ENCODE assay signal across 9 mouse cellular contexts in the genomic region with DNA sequence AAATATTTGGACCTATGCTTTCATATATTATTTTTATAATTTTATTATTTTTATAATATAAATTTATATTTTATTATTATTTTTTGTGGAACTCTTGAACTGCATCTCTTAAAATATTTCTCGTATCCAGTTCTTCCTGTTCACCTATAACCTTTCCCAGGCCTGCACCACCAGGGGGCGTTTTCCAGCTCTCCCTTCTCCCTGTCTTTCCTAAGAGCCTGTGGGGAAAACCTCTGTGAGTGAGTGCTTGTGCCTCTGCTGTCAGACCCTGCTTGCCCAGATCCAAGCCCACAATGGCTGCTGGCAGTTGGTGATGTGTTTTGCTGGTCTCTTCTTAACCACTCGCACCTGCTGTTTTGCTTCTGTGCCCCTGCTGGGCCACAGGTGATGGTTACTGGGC. TPM values are rescaled to one million over a fixed set of nuclear protein-coding genes. Genes with fewer than 3 reads are reported as not detected.
DNase-seq lines count a peak whose midpoint lies in the region; ATAC-seq and TF ChIP-seq lines count a peak whose summit lies in the region.
"Had no signal": no experiment of that assay in that cellular context is flagged by ENCODE, and none has a peak within 500 bp of the region (broad histone marks: within the 10 kb centered on the region; RNA-seq: fewer than 3 reads in every experiment).

No protein-coding gene starts in this region.

- WGBS in limb, embryonic 14.5 days, result 16% methylated on average over 3 of the region's 3 CpGs
- 17% methylated on average over 3 of the region's 3 CpGs for WGBS in neural tube, embryonic 13.5 days

- no peak overlapping the region for H3K4me2 ChIP-seq in limb, embryonic 14.5 days (replicated peaks; ENCODE audit: low read depth, low read length, severe bottlenecking)
- H3K4me2 ChIP-seq in neural tube, embryonic 13.5 days, result no peak overlapping the region
- H3K4me2 ChIP-seq: limb, embryonic 12.5 days had no signal

- peak; percentile 62 to 82 for DNase-seq in heart, postnatal 10 days
- no peak for DNase-seq in heart, postnatal 25 days (ENCODE audit: low spot score)
- DNase-seq in adipocyte (ENCODE audit: low spot score), result peak; percentile 76
- DNase-seq in heart, postnatal 4 days, result peak; percentile 85
- peak; percentile 78 for DNase-seq in limb, embryonic 14.5 days (ENCODE audit: low spot score)
- peak; percentile 62 for DNase-seq in thymus, postnatal 25 days

- intact Hi-C loops in heart, postnatal 10 days (cut with DNase I), result loop anchor here (1.0 to 2.0 kb wide), 2 partner anchors 222 to 259 kb away; no protein-coding TSS in a partner anchor
- intact Hi-C loops in heart, postnatal 25 days (cut with DNase I), result loop anchor here (5.0 kb wide), 2 partner anchors 220 to 260 kb away; a partner anchor contains a TSS

- no peaks in the 10 kb centered on the region for H3K9me3 ChIP-seq in limb, embryonic 14.5 days (ENCODE audit: control insufficient read depth, low read length)
- no peaks in the 10 kb centered on the region for H3K9me3 ChIP-seq in neural tube, embryonic 13.5 days
- H3K9me3 ChIP-seq: limb, embryonic 12.5 days had no signal

- 0 out of 2 replicates have a peak, but pooled peaks have one; percentile 47 for ATAC-seq in common myeloid progenitor, adult 5-6 weeks (replicated peaks; ENCODE audit: low read depth, poor library complexity, severe bottlenecking)
- ATAC-seq in limb, embryonic 14.5 days (ENCODE audit: low FRiP score, low read depth), result no peak
- peak; percentile 78; the same call in 1 of the 2 replicates for ATAC-seq in neural tube, embryonic 13.5 days (ENCODE audit: low read depth)

- H3K27ac ChIP-seq in limb, embryonic 14.5 days (replicated peaks; ENCODE audit: low read depth, low read length), result no peak overlapping the region
- H3K27ac ChIP-seq in neural tube, embryonic 13.5 days (replicated peaks), result no peak overlapping the region
- H3K27ac ChIP-seq: limb, embryonic 12.5 days had no signal

- TF ChIP-seq POLR2A in limb, embryonic 14.5 days (IDR thresholded peaks at IDR 0.05; ENCODE audit: borderline replicate concordance, extremely low read depth, insufficient read depth, insufficient read length), result no peak

- no peak overlapping the region for H3K4me3 ChIP-seq in limb, embryonic 14.5 days (replicated peaks; ENCODE audit: low read length)
- H3K4me3 ChIP-seq in neural tube, embryonic 13.5 days, result no peak overlapping the region
- H3K4me3 ChIP-seq: limb, embryonic 12.5 days had no signal

- no peaks in the 10 kb centered on the region for H3K36me3 ChIP-seq in limb, embryonic 14.5 days (ENCODE audit: control insufficient read depth, insufficient read depth, low read length)
- no peaks in the 10 kb centered on the region for H3K36me3 ChIP-seq in neural tube, embryonic 13.5 days
- H3K36me3 ChIP-seq: limb, embryonic 12.5 days had no signal

- H3K27me3 ChIP-seq in limb, embryonic 14.5 days (ENCODE audit: control insufficient read depth, insufficient read depth, low read length), result no peaks in the 10 kb centered on the region
- no peaks in the 10 kb centered on the region for H3K27me3 ChIP-seq in neural tube, embryonic 13.5 days
- H3K27me3 ChIP-seq: limb, embryonic 12.5 days had no signal

- H3K9ac ChIP-seq in limb, embryonic 14.5 days (ENCODE audit: low read depth, low read length, severe bottlenecking), result no peak overlapping the region
- H3K9ac ChIP-seq in neural tube, embryonic 13.5 days, result no peak overlapping the region
- H3K9ac ChIP-seq: limb, embryonic 12.5 days had no signal

- no peaks in the 10 kb centered on the region for H3K4me1 ChIP-seq in limb, embryonic 14.5 days (ENCODE audit: control insufficient read depth, insufficient read depth, low read length)
- no peaks in the 10 kb centered on the region; the same call in 1 of the 2 replicates for H3K4me1 ChIP-seq in neural tube, embryonic 13.5 days (replicated peaks)

RNA-seq across cellular contexts. Expression of a gene that starts 53.2 kb away (rescaled TPM):
- total RNA-seq in heart, postnatal 10 days (2021), result 1 to 10 TPM; 1.5 to 2.1 TPM
- total RNA-seq in heart, postnatal 25 days (2021), result 1 to 10 TPM; 1.6 to 1.7 TPM
- total RNA-seq in common myeloid progenitor, adult 5-6 weeks (2017), result not detected in 2 replicates
- 1 to 10 TPM; 3.5 to 4.6 TPM for total RNA-seq in heart, postnatal 4 days (2021)
- 2.7 and 3.8 TPM in 2 replicates for polyA plus RNA-seq in limb, embryonic 14.5 days (2012; rRNA removed)
- polyA plus RNA-seq in limb, embryonic 14.5 days (2014; fragmentation: Nextera tagmentation; extraction: Ambion mirVana), result 3.1 and 3.3 TPM in 2 replicates
- 9.7 and 10.2 TPM in 2 replicates for polyA plus RNA-seq in neural tube, embryonic 13.5 days (2015; fragmentation: Nextera tagmentation; extraction: Ambion mirVana)
